Mouse (Mus musculus) CH12.LX (cell line): ENCODE results near the gene Efcab2. TPM values are rescaled to one million over a fixed set of nuclear protein-coding genes. Genes with fewer than 3 reads are reported as not detected.

ENCODE experiments used
- DNase-seq: peaks from one replicate; pipeline ENCODE4 v3.0.0-alpha.2; 2013; ENCODE audit errors: extremely low read depth
- H3K27ac ChIP-seq: 2 replicates; pipeline ENCODE4 v1.5.1; 2012; ENCODE audit warnings: low read depth, mild to moderate bottlenecking, control low read depth, moderate library complexity; ENCODE audit not compliant: insufficient read depth
- H3K27me3 ChIP-seq: replicated peaks from 2 replicates; pipeline ENCODE3; 2012; ENCODE audit warnings: inconsistent platforms
- H3K36me3 ChIP-seq, 2 experiments: replicated peaks in 1 of 2; 2 replicates each; pipeline versions ENCODE3 to v1.6.1; 2012; ENCODE audit warnings: inconsistent platforms in 1 of 2, low read length in 1 of 2, mild to moderate bottlenecking in 1 of 2, mixed read lengths in 1 of 2, moderate library complexity in 1 of 2; ENCODE audit not compliant: control insufficient read depth in 1 of 2, insufficient read depth in 1 of 2
- H3K4me1 ChIP-seq, 2 experiments: 2 replicates each; pipeline ENCODE4 v1.6.1; 2012; ENCODE audit warnings: inconsistent platforms in 1 of 2, moderate library complexity in 1 of 2; ENCODE audit not compliant: insufficient read depth in 2 of 2, control insufficient read depth in 1 of 2
- H3K4me2 ChIP-seq: 2 replicates; pipeline ENCODE4 v1.6.1; 2012; ENCODE audit warnings: low read depth, mild to moderate bottlenecking, control low read depth; ENCODE audit not compliant: poor library complexity, insufficient read depth, severe bottlenecking
- H3K4me3 ChIP-seq, 3 experiments: fragments of 150-350 bp in 1 of 3; sonication (generic) in 1 of 3; replicated peaks in 1 of 3; 2 replicates each; pipeline versions ENCODE3 to v1.5.1; 2011 to 2012; ENCODE audit warnings: low read depth in 2 of 3, low read length in 2 of 3, mild to moderate bottlenecking in 2 of 3, moderate library complexity in 2 of 3, control low read depth in 1 of 3, improper control_type of control experiment in 1 of 3, inconsistent platforms in 1 of 3, mixed read lengths in 1 of 3; ENCODE audit not compliant: poor library complexity in 1 of 3
- H3K79me2 ChIP-seq: replicated peaks from 2 replicates; pipeline ENCODE4 v1.6.1; 2012; ENCODE audit warnings: mild to moderate bottlenecking, moderate library complexity; ENCODE audit not compliant: control insufficient read depth, poor library complexity, insufficient read depth, severe bottlenecking; ENCODE audit errors: extremely low read depth
- H3K9ac ChIP-seq: 2 replicates; pipeline ENCODE4 v1.6.1; 2012; ENCODE audit warnings: low read depth, mild to moderate bottlenecking, control low read depth, moderate library complexity; ENCODE audit not compliant: insufficient read depth
- H3K9me3 ChIP-seq: replicated peaks from 2 replicates; pipeline ENCODE3; 2012; ENCODE audit warnings: low read length, inconsistent platforms, mixed read lengths
- ELF1 ChIP-seq: IDR thresholded peaks from 2 replicates; pipeline ENCODE4 v1.6.1; 2014; ENCODE audit warnings: low read depth, mild to moderate bottlenecking, inconsistent platforms, low read length, improper control_type of control experiment
- EP300 ChIP-seq: IDR thresholded peaks from 2 replicates; pipeline ENCODE4 v1.6.1; 2011; ENCODE audit warnings: low read length, improper control_type of control experiment
- ETS1 ChIP-seq: conservative IDR thresholded peaks from 2 replicates; pipeline ENCODE4 v1.6.1; 2012; ENCODE audit warnings: low read depth, mild to moderate bottlenecking, inconsistent platforms, low read length, improper control_type of control experiment, moderate library complexity
- MAFK ChIP-seq: IDR thresholded peaks from 2 replicates; pipeline ENCODE4 v1.6.1; 2011; ENCODE audit warnings: low read length, improper control_type of control experiment; ENCODE audit not compliant: insufficient replicate concordance
- MAX ChIP-seq: IDR thresholded peaks from 2 replicates; pipeline ENCODE4 v1.6.1; 2011; ENCODE audit warnings: low read length, improper control_type of control experiment
- MEF2A ChIP-seq: IDR thresholded peaks from 2 replicates; pipeline ENCODE4 v1.6.1; 2014; ENCODE audit warnings: low read depth, mild to moderate bottlenecking, inconsistent platforms, low read length, improper control_type of control experiment, borderline replicate concordance
- MXI1 ChIP-seq: IDR thresholded peaks from 2 replicates; pipeline ENCODE4 v1.6.1; 2011; ENCODE audit warnings: mild to moderate bottlenecking, low read depth, low read length, improper control_type of control experiment
- MYC ChIP-seq: IDR thresholded peaks from 2 replicates; pipeline ENCODE4 v1.6.1; 2011; ENCODE audit warnings: low read depth, mild to moderate bottlenecking, improper control_type of control experiment, low read length
- TCF12 ChIP-seq: IDR thresholded peaks from 2 replicates; pipeline ENCODE4 v1.6.1; 2014; ENCODE audit warnings: low read depth, mild to moderate bottlenecking, inconsistent platforms, low read length, improper control_type of control experiment
- USF1 ChIP-seq: IDR thresholded peaks from 2 replicates; pipeline ENCODE4 v1.6.1; 2014; ENCODE audit warnings: low read depth, mild to moderate bottlenecking, inconsistent platforms, low read length, improper control_type of control experiment
- ZKSCAN1 ChIP-seq: IDR thresholded peaks from 2 replicates; pipeline ENCODE4 v1.6.1; 2012; ENCODE audit warnings: low read depth, inconsistent platforms, low read length, improper control_type of control experiment, borderline replicate concordance
- dilution Hi-C: fragments of 300-500 bp; cut with MboI; formaldehyde crosslinking; loops from 2 replicates; pipeline ENCODE4 v1.14.3; 2020; ENCODE audit warnings: low sequenced_read_pairs; ENCODE audit not compliant: extremely low pct_unique_long_range_greater_than_20kb, extremely low pct_ligation_motif_present
- in situ Hi-C: fragments of 300-500 bp; cut with MboI; formaldehyde crosslinking; loops from 3 replicates; pipeline ENCODE4 v1.14.3; 2019; ENCODE audit warnings: low sequenced_read_pairs, low pct_ligation_motif_present, low pct_unique_long_range_greater_than_20kb, mixed read lengths
- polyA plus RNA-seq: library from polyadenylated mRNA; unstranded; fragments of >175 nt; gene quantifications from 2 replicates; pipeline ENCODE4 v1.2.1, GENCODE M21; 2012; ENCODE audit warnings: low read depth; ENCODE audit not compliant: insufficient read length
- total RNA-seq, 2 experiments: library from RNA; depleted of rRNA; stranded (reverse); fragments of 300-350 nt in 1 of 2; fragments of >200 nt in 1 of 2; gene quantifications; 2 replicates each; pipeline ENCODE4 v1.2.3; 2012 to 2014

Efcab2 gene
- total and polyA plus RNA-seq, 3 experiments: 1.2 to 3.2 (median 1.8) TPM

DNA sequence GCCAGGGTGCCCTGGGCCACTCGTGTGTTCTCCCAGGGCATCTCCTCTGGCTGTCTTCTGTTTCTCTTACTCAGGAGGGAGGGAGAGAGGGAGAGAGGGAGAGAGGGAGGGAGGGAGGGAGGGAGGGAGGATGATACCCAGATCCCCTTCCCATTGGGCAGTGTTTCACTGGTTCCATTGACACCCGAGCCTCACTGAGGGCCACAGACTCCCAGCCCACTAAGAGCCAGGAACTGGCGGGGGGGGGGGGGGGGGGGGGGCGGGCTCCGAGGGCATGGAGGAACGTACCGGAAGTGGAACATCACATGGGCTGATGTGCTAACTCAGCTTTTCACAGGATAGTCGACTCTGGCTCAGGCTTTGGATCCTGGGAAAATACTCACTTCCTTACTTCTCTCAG lies 108.1 kb downstream of the Efcab2 start:
- H3K27ac ChIP-seq: no peak overlapping the region
- in situ Hi-C loops (no loop called here), dilution Hi-C loops (no loop called here)
- TF ChIP-seq USF1 (no peak), MAFK (peak; percentile 31; the same call in 1 of the 2 replicates)
- H3K79me2 ChIP-seq: no peaks in the 10 kb centered on the region
- no peaks in the 10 kb centered on the region for H3K9me3 ChIP-seq
- H3K4me1 ChIP-seq: no peaks in the 10 kb centered on the region
- no peaks in the 10 kb centered on the region for H3K27me3 ChIP-seq
- DNase-seq: no peak
- no peak overlapping the region for H3K4me3 ChIP-seq
- H3K36me3 ChIP-seq: no peaks in the 10 kb centered on the region
- no peak overlapping the region for H3K9ac ChIP-seq
- no peak overlapping the region for H3K4me2 ChIP-seq

GRCm38 (mm10) chr1:178515839-178516238 lies 110.0 kb downstream of the Efcab2 start:
- no peak for DNase-seq
- no peak overlapping the region for H3K4me3 ChIP-seq
- H3K27ac ChIP-seq: no peak overlapping the region
- H3K9ac ChIP-seq: no peak overlapping the region
- H3K9me3 ChIP-seq: no peaks in the 10 kb centered on the region
- in situ Hi-C loops: no loop called here
- TF ChIP-seq ETS1 (no peak), MEF2A (no peak), ELF1 (no peak), ZKSCAN1 (no peak), TCF12 (no peak)
- no peaks in the 10 kb centered on the region for H3K79me2 ChIP-seq
- no peak overlapping the region for H3K4me2 ChIP-seq
- dilution Hi-C loops: no loop called here
- H3K4me1 ChIP-seq: no peaks in the 10 kb centered on the region
- H3K27me3 ChIP-seq: no peaks in the 10 kb centered on the region
- H3K36me3 ChIP-seq: no peaks in the 10 kb centered on the region

DNA sequence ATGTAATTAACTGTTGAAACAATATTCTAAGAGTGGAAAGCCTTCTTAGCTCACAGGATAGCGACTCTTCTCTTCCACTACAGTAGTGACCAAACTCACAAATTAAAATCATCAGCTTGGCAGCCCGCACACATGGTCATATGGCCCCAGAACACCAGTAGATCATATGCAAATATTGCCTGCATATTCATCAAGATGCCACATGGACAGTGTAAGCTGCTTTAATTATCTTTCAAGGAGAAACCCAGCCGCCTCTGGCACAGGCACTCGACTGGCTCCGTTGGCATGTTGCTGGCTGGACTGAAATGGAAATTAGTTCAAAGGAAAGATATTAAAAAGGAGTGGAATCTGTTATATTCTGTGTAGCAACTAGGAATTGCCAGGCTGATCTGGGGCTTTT lies 116.5 kb downstream of the Efcab2 start:
- in situ Hi-C loops (loop anchor here (10.0 kb wide), 1 partner anchor 622 kb away; no protein-coding TSS in a partner anchor), dilution Hi-C loops (no loop called here)
- no peaks in the 10 kb centered on the region for H3K27me3 ChIP-seq
- TF ChIP-seq EP300 (no peak), MAX (peak; percentile 56; the same call in 1 of the 2 replicates), MYC (0 out of 2 replicates have a peak, but pooled peaks have one; percentile 35), MXI1 (no peak)
- peaks cover 0 to 11% of the 10 kb centered on the region in 2 experiments; a peak in 2 of 4 replicates for H3K4me1 ChIP-seq
- H3K9me3 ChIP-seq: no peaks in the 10 kb centered on the region
- H3K27ac ChIP-seq: no peak overlapping the region
- no peaks in the 10 kb centered on the region for H3K36me3 ChIP-seq
- peak overlapping the region; percentile 1; the same call in 1 of the 2 replicates for H3K9ac ChIP-seq
- H3K4me3 ChIP-seq: no peak overlapping the region
- H3K79me2 ChIP-seq: no peaks in the 10 kb centered on the region
- DNase-seq: no peak
- H3K4me2 ChIP-seq: peak overlapping the region; percentile 76
